Mouse (Mus musculus): ENCODE measurements around the gene Lhx5. TPM values are rescaled to one million over a fixed set of nuclear protein-coding genes. Genes with fewer than 3 reads are reported as not detected.

Lhx5 gene
- not detected in 2 replicates for polyA plus RNA-seq (2011; ENCODE audit: insufficient read depth, insufficient read length, low replicate concordance, missing spikeins)

GRCm38 (mm10) chr5:120431649-120432485 is at the start of gene Lhx5:
Lhx5 (plus strand) TSS chr5:120431699.
- Histone ChIP-seq H3K27ac (ENCODE audit: control insufficient read depth, insufficient read depth, low read depth, low read length, poor library complexity) (no peak within 1 kb of the TSS; the same call in 1 of the 2 replicates), H3K4me1 (ENCODE audit: control insufficient read depth, insufficient read depth, low read length) (no peaks in the 10 kb centered on the region), H3K4me3 (replicated peaks; ENCODE audit: control insufficient read depth, low read depth, low read length) (no peak within 1 kb of the TSS)
- no peak for TF ChIP-seq CTCF (IDR thresholded peaks at IDR 0.05; ENCODE audit: control insufficient read depth, insufficient read depth, low read length)
- TF ChIP-seq POLR2A (IDR thresholded peaks at IDR 0.05; ENCODE audit: borderline replicate concordance, control insufficient read depth, low read depth, low read length) = no peak
- WGBS = 5% methylated on average over 69 of the region's 69 CpGs

GRCm38 (mm10) chr5:120386361-120386760 is 45.1 kb upstream of the Lhx5 start:
- TF ChIP-seq CTCF (IDR thresholded peaks at IDR 0.05; ENCODE audit: control insufficient read depth, insufficient read depth, low read length) (no peak), POLR2A (IDR thresholded peaks at IDR 0.05; ENCODE audit: borderline replicate concordance, control insufficient read depth, low read depth, low read length) (no peak)
- Histone ChIP-seq H3K4me3 (replicated peaks; ENCODE audit: control insufficient read depth, low read depth, low read length) (no peak overlapping the region), H3K4me1 (ENCODE audit: control insufficient read depth, insufficient read depth, low read length) (no peaks in the 10 kb centered on the region), H3K27ac (ENCODE audit: control insufficient read depth, insufficient read depth, low read depth, low read length, poor library complexity) (no peak overlapping the region)
- WGBS = 65% methylated on average over 4 of the region's 4 CpGs

GRCm38 (mm10) chr5:120388765-120389164 is 42.7 kb upstream of the Lhx5 start:
- TF ChIP-seq POLR2A (IDR thresholded peaks at IDR 0.05; ENCODE audit: borderline replicate concordance, control insufficient read depth, low read depth, low read length) = no peak
- no peak for TF ChIP-seq CTCF (IDR thresholded peaks at IDR 0.05; ENCODE audit: control insufficient read depth, insufficient read depth, low read length)
- Histone ChIP-seq H3K27ac (ENCODE audit: control insufficient read depth, insufficient read depth, low read depth, low read length, poor library complexity) (no peak overlapping the region), H3K4me3 (replicated peaks; ENCODE audit: control insufficient read depth, low read depth, low read length) (no peak overlapping the region), H3K4me1 (ENCODE audit: control insufficient read depth, insufficient read depth, low read length) (no peaks in the 10 kb centered on the region)
- 48% methylated on average over 9 of the region's 9 CpGs for WGBS

- TF ChIP-seq CTCF (IDR thresholded peaks at IDR 0.05; ENCODE audit: control insufficient read depth, insufficient read depth, low read length) (no peak), POLR2A (IDR thresholded peaks at IDR 0.05; ENCODE audit: borderline replicate concordance, control insufficient read depth, low read depth, low read length) (no peak)
- Histone ChIP-seq H3K4me3 (replicated peaks; ENCODE audit: control insufficient read depth, low read depth, low read length) (no peak overlapping the region), H3K4me1 (ENCODE audit: control insufficient read depth, insufficient read depth, low read length) (no peaks in the 10 kb centered on the region), H3K27ac (ENCODE audit: control insufficient read depth, insufficient read depth, low read depth, low read length, poor library complexity) (no peak overlapping the region)
- 65% methylated on average over 2 of the region's 2 CpGs for WGBS
Measured at GRCm38 (mm10) chr5:120389973-120390372, 41.5 kb upstream of the Lhx5 start.

- no peaks in the 10 kb centered on the region for H3K4me1 ChIP-seq (ENCODE audit: control insufficient read depth, insufficient read depth, low read length)
- no peak overlapping the region for H3K4me3 ChIP-seq (replicated peaks; ENCODE audit: control insufficient read depth, low read depth, low read length)
- 25% methylated on average over 25 of the region's 25 CpGs for WGBS
- TF ChIP-seq CTCF (IDR thresholded peaks at IDR 0.05; ENCODE audit: control insufficient read depth, insufficient read depth, low read length) (no peak), POLR2A (IDR thresholded peaks at IDR 0.05; ENCODE audit: borderline replicate concordance, control insufficient read depth, low read depth, low read length) (no peak)
- no peak overlapping the region for H3K27ac ChIP-seq (ENCODE audit: control insufficient read depth, insufficient read depth, low read depth, low read length, poor library complexity)
Measured at GRCm38 (mm10) chr5:120393871-120394667, 37.4 kb upstream of the Lhx5 start.

- Histone ChIP-seq H3K4me3 (replicated peaks; ENCODE audit: control insufficient read depth, low read depth, low read length) (no peak overlapping the region), H3K27ac (ENCODE audit: control insufficient read depth, insufficient read depth, low read depth, low read length, poor library complexity) (no peak overlapping the region), H3K4me1 (ENCODE audit: control insufficient read depth, insufficient read depth, low read length) (no peaks in the 10 kb centered on the region)
- 6% methylated on average over 13 of the region's 13 CpGs for WGBS
- no peak for TF ChIP-seq POLR2A (IDR thresholded peaks at IDR 0.05; ENCODE audit: borderline replicate concordance, control insufficient read depth, low read depth, low read length)
Measured at GRCm38 (mm10) chr5:120397988-120398387, 33.5 kb upstream of the Lhx5 start.

- TF ChIP-seq POLR2A (IDR thresholded peaks at IDR 0.05; ENCODE audit: borderline replicate concordance, control insufficient read depth, low read depth, low read length) = no peak
- no peak for TF ChIP-seq CTCF (IDR thresholded peaks at IDR 0.05; ENCODE audit: control insufficient read depth, insufficient read depth, low read length)
- 72% methylated on average over 12 of the region's 12 CpGs for WGBS
Measured at GRCm38 (mm10) chr5:120404831-120405591, 26.5 kb upstream of the Lhx5 start.

More at GRCm38 (mm10) chr5:120404831-120405591, 26.5 kb upstream of the Lhx5 start:
- Histone ChIP-seq H3K27ac (ENCODE audit: control insufficient read depth, insufficient read depth, low read depth, low read length, poor library complexity) (no peak overlapping the region), H3K4me3 (replicated peaks; ENCODE audit: control insufficient read depth, low read depth, low read length) (no peak overlapping the region), H3K4me1 (ENCODE audit: control insufficient read depth, insufficient read depth, low read length) (no peaks in the 10 kb centered on the region)
